Mouse (Mus musculus) cerebellum, adult 11-12 months (tissue): ENCODE results near the gene Olfr547.

Experiments used
- DNase-seq: peaks from one replicate; pipeline ENCODE4 v3.0.0; 2022

The Olfr547 gene

GRCm38 (mm10) chr7:102571142-102571541, 36.6 kb downstream of the Olfr547 start, which contains the start of gene Olfr550:
TSS of gene Olfr550 (plus strand) at chr7:102571442.
- no peak for DNase-seq

- no peak for DNase-seq
Observed at GRCm38 (mm10) chr7:102573174-102573830, 38.8 kb downstream of the Olfr547 start.

GRCm38 (mm10) chr7:102575998-102576397, 41.4 kb downstream of the Olfr547 start:
- no peak for DNase-seq
